Mouse (Mus musculus) intestine, embryonic 16.5 days (tissue): Measurements from ENCODE around the gene Zdhhc18. TPM values are rescaled to one million over a fixed set of nuclear protein-coding genes. Genes with fewer than 3 reads are reported as not detected.

Experiments used
- ATAC-seq: fragments of 200-750 bp; cut with Nextera tagmentation; 2 replicates; pipeline ENCODE4 v1.8.0; 2017; ENCODE audit warnings: moderate TSS enrichment, moderate library complexity
- H3K27ac ChIP-seq: fragments of 300-500 bp; sonication (generic); 2 replicates; pipeline ENCODE4 v1.5.1; 2014; ENCODE audit warnings: mild to moderate bottlenecking, low read length
- H3K27me3 ChIP-seq: fragments of 300-500 bp; sonication (generic); replicated peaks from 2 replicates; pipeline ENCODE4 v1.6.1; 2014; ENCODE audit warnings: low read length, control low read depth, mixed read lengths; ENCODE audit not compliant: control insufficient read depth, insufficient read depth
- H3K36me3 ChIP-seq: fragments of 300-500 bp; sonication (generic); 2 replicates; pipeline ENCODE4 v1.6.1; 2014; ENCODE audit warnings: low read length, control low read depth; ENCODE audit not compliant: control insufficient read depth, insufficient read depth
- H3K4me1 ChIP-seq: fragments of 300-500 bp; sonication (generic); 2 replicates; pipeline ENCODE4 v1.6.1; 2014; ENCODE audit warnings: low read length, control low read depth, mixed read lengths; ENCODE audit not compliant: control insufficient read depth, insufficient read depth
- H3K4me2 ChIP-seq: fragments of 300-500 bp; sonication (generic); 2 replicates; pipeline ENCODE4 v1.6.1; 2014; ENCODE audit warnings: low read depth, low read length, control low read depth
- H3K4me3 ChIP-seq: fragments of 300-500 bp; sonication (generic); 2 replicates; pipeline ENCODE4 v1.5.1; 2014; ENCODE audit warnings: mild to moderate bottlenecking, low read length
- H3K9ac ChIP-seq: fragments of 300-500 bp; sonication (generic); 2 replicates; pipeline ENCODE4 v1.6.1; 2014; ENCODE audit warnings: low read depth, low read length
- H3K9me3 ChIP-seq: fragments of 300-500 bp; sonication (generic); 2 replicates; pipeline ENCODE4 v1.6.1; 2016; ENCODE audit warnings: low read length, control low read depth; ENCODE audit not compliant: control insufficient read depth
- WGBS: fragments of 180-500 bp; shearing (Covaris S2); extraction: QIAGEN DNeasy Blood & Tissue Kit; methylation state at CpG from one replicate; pipeline ENCODE4 v1.1.7; 2014; 5-methylcytosine and 5-hydroxymethylcytosine counted together
- polyA plus RNA-seq: library from polyadenylated mRNA; unstranded; fragments of >200 nt; fragmentation: Nextera tagmentation; extraction: Ambion mirVana; gene quantifications from 2 replicates; pipeline ENCODE4 v1.2.1, GENCODE M21; 2015

Zdhhc18 gene
- polyA plus RNA-seq, 1 experiment from 2014 or later, result 1.3 TPM

- WGBS, result 13% methylated on average over 26 of the region's 47 CpGs
- Histone ChIP-seq H3K9ac (peak overlapping the region; percentile 96), H3K27me3 (no peaks in the 10 kb centered on the region), H3K4me2 (peak overlapping the region; percentile 97), H3K9me3 (no peaks in the 10 kb centered on the region), H3K27ac (peak overlapping the region; percentile 76), H3K36me3 (no peaks in the 10 kb centered on the region), H3K4me1 (peaks cover 22% of the 10 kb centered on the region), H3K4me3 (peak overlapping the region; percentile 86)
- ATAC-seq, result peak; percentile 91
Measured at GRCm38 (mm10) chr4:133633332-133634042, 16.5 kb downstream of the Zdhhc18 start.

- 2% methylated on average over 64 of the region's 69 CpGs for WGBS
Measured at GRCm38 (mm10) chr4:133632483-133633327, 17.2 kb downstream of the Zdhhc18 start.

GRCm38 (mm10) chr4:133631769-133632411 is 18.1 kb downstream of the Zdhhc18 start:
- no peaks in the 10 kb centered on the region for H3K27me3 ChIP-seq
- H3K4me1 ChIP-seq, result peaks cover 22% of the 10 kb centered on the region
- peak overlapping the region; percentile 86 for H3K4me3 ChIP-seq
- WGBS, result 42% methylated on average over 9 of the region's 9 CpGs
- H3K9ac ChIP-seq, result peak overlapping the region; percentile 96
- peaks cover 3% of the 10 kb centered on the region; the same call in 1 of the 2 replicates for H3K36me3 ChIP-seq
- no peaks in the 10 kb centered on the region for H3K9me3 ChIP-seq
- ATAC-seq, result no peak
- peak overlapping the region; percentile 76; the same call in 1 of the 2 replicates for H3K27ac ChIP-seq
- H3K4me2 ChIP-seq, result peak overlapping the region; percentile 97

More at GRCm38 (mm10) chr4:133632483-133633327, 17.2 kb downstream of the Zdhhc18 start:
- Histone ChIP-seq H3K4me1 (peaks cover 22% of the 10 kb centered on the region), H3K4me2 (peak overlapping the region; percentile 97), H3K9me3 (no peaks in the 10 kb centered on the region), H3K9ac (peak overlapping the region; percentile 96), H3K36me3 (no peaks in the 10 kb centered on the region), H3K4me3 (peak overlapping the region; percentile 86), H3K27me3 (no peaks in the 10 kb centered on the region), H3K27ac (peak overlapping the region; percentile 76)
- ATAC-seq, result peak; percentile 79

GRCm38 (mm10) chr4:133631071-133631768 is 18.7 kb downstream of the Zdhhc18 start:
- no peak for ATAC-seq
- peak overlapping the region; percentile 3; the same call in 1 of the 2 replicates for H3K9ac ChIP-seq
- H3K9me3 ChIP-seq, result no peaks in the 10 kb centered on the region
- WGBS, result 71% methylated on average over 14 of the region's 14 CpGs
- H3K4me1 ChIP-seq, result peaks cover 22% of the 10 kb centered on the region
- 0 out of 2 replicates have a peak overlapping the region, but pooled peaks have one; percentile 0 for H3K4me3 ChIP-seq
- H3K4me2 ChIP-seq, result 0 out of 2 replicates have a peak overlapping the region, but pooled peaks have one; percentile 3
- peaks cover 4% of the 10 kb centered on the region; the same call in 1 of the 2 replicates for H3K36me3 ChIP-seq
- H3K27ac ChIP-seq, result no peak overlapping the region
- no peaks in the 10 kb centered on the region for H3K27me3 ChIP-seq

GRCm38 (mm10) chr4:133630326-133630920 is 19.5 kb downstream of the Zdhhc18 start:
- WGBS, result 87% methylated on average over 8 of the region's 8 CpGs
- ATAC-seq, result no peak
- H3K4me2 ChIP-seq, result no peak overlapping the region
- H3K36me3 ChIP-seq, result peaks cover 6% of the 10 kb centered on the region
- no peaks in the 10 kb centered on the region for H3K9me3 ChIP-seq
- peaks cover 22% of the 10 kb centered on the region for H3K4me1 ChIP-seq
- no peak overlapping the region for H3K9ac ChIP-seq
- no peaks in the 10 kb centered on the region for H3K27me3 ChIP-seq
- no peak overlapping the region for H3K4me3 ChIP-seq
- H3K27ac ChIP-seq, result no peak overlapping the region

- Histone ChIP-seq H3K27me3 (no peaks in the 10 kb centered on the region), H3K27ac (no peak overlapping the region), H3K9me3 (no peaks in the 10 kb centered on the region), H3K4me1 (peaks cover 22% of the 10 kb centered on the region), H3K36me3 (peaks cover 7% of the 10 kb centered on the region), H3K9ac (no peak overlapping the region), H3K4me3 (no peak overlapping the region), H3K4me2 (no peak overlapping the region)
- 77% methylated on average over 7 of the region's 7 CpGs for WGBS
- ATAC-seq, result no peak
Measured at GRCm38 (mm10) chr4:133629191-133629590, 20.8 kb downstream of the Zdhhc18 start.

- 82% methylated on average over 2 of the region's 2 CpGs for WGBS
Measured at GRCm38 (mm10) chr4:133628517-133628916, 21.4 kb downstream of the Zdhhc18 start.

GRCm38 (mm10) chr4:133627039-133627438 is 22.9 kb downstream of the Zdhhc18 start:
- H3K27ac ChIP-seq, result no peak overlapping the region
- no peak overlapping the region for H3K4me3 ChIP-seq
- no peaks in the 10 kb centered on the region for H3K9me3 ChIP-seq
- peaks cover 9% of the 10 kb centered on the region for H3K4me1 ChIP-seq
- peak overlapping the region; percentile 18; the same call in 1 of the 2 replicates for H3K9ac ChIP-seq
- no peak overlapping the region for H3K4me2 ChIP-seq
- peaks cover 7% of the 10 kb centered on the region for H3K36me3 ChIP-seq
- WGBS, result 93% methylated on average over 14 of the region's 14 CpGs
- no peaks in the 10 kb centered on the region for H3K27me3 ChIP-seq
- ATAC-seq, result no peak

More at GRCm38 (mm10) chr4:133628517-133628916, 21.4 kb downstream of the Zdhhc18 start:
- Histone ChIP-seq H3K27ac (no peak overlapping the region), H3K4me1 (peaks cover 16% of the 10 kb centered on the region), H3K27me3 (no peaks in the 10 kb centered on the region), H3K36me3 (peaks cover 7% of the 10 kb centered on the region), H3K4me2 (no peak overlapping the region), H3K9me3 (no peaks in the 10 kb centered on the region), H3K4me3 (no peak overlapping the region), H3K9ac (no peak overlapping the region)
- ATAC-seq, result no peak
